Mouse (Mus musculus): ENCODE measurements at regions not wholly inside any gene's neighbourhood (a gene's known extent, or its start where the extent isn't known, plus 50 kb on each side); places are given as distances from the start of the nearest gene placed in this dataset.
A peak's percentile ranks its signal among the peaks of the same experiment; 100 is the strongest.

DNA sequence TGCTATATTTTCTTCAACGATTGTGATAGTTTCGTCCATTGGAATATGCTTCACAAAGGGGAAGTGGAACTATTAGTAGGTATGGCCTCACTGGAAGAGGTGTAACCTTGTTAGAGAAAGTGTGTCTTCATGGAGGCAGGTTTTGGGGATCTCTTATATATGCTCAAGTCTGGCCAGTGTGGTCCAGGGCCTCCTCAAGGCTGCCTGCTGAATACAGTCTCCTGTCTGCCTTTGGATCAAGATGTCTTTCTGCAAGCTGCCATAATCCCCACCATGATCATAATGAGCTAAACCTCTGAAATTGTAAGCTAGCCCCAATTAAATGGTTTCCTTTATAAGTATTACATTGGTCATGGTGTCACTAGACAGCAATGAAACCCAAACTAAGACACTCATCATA lies 384.3 kb downstream of the Btbd3 start:
- DNase-seq (ENCODE audit: inconsistent ontology term) = no peak

DNA sequence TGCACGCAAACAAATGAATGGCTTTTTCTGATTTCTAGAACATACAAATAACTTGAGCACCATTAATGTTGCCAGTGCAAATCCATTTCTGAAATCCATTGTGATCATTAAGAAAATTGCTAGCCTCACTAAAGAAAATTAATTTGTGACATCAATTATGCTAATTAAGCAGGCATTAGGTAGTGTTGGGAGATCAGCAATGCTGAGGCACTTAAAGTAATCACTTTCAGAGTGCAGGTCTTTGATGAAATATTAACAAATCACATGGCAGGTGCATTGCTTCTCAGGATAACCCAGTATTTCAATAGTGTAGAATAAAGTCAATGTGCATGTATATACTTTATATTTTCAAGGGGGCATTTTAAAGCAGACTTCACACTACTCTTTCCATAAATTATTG lies 385.0 kb downstream of the Btbd3 start:
- no peak for DNase-seq (ENCODE audit: inconsistent ontology term)

DNA sequence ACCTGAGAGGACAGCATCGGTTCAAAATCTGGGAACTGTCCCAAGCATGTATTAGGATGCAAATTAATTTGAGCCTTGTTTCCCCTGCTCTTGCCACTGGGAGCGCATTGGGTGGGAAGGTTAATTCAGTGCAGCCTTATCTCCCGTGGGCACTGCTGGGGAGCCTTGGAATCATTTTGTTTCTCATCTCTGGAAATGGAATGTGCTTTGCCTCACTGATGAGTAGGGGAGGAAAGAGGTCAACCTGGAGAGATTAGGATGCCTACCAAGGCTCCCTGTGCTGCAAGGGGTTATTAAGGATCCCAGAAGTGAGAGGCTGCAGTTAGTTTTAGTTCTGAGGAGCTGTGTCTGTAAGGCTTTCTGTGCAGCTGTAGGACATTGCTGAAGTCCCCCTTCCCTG lies 392.3 kb downstream of the Btbd3 start:
- no peak for DNase-seq (ENCODE audit: inconsistent ontology term)

DNA sequence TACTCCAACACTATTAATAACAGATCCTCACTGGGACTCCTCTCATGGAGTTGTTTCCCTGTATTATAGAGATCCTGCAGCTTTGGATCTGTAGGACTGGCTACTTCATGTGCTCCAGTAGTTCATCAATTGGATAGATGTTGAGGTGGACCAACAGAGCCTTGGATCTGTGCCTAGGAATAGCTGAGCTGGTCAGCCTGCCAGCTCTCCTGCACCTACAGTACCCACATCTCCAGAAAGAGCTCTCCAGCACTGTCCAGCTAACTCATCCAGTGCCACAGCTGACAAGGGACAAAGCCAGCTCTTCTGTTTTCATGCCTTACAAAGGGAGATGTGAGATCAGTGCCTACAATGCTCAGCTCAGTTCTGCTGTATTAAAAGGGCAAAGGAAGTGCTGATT lies 403.0 kb downstream of the Btbd3 start:
- DNase-seq (ENCODE audit: inconsistent ontology term) = peak; percentile 39

DNA sequence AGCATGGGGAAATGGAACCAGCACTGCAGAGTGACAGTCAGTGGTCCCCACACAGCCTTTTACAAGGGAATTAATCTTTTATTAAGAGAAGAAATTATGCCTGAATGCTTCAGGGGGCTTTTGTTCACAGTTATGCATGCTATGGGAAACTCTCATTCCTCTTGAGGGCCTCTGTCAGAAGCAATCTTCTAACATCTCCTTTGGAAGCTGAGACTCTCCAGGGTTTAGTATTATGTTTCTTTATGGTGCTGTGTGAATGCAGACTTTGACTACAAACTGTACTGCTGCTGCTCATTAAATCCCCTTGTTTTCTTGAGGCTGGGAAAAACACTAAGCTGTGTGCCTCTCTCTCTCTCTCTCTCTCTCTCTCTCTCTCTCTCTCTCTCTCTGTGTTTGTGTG lies 413.9 kb downstream of the Btbd3 start:
- DNase-seq (ENCODE audit: inconsistent ontology term) = no peak

DNA sequence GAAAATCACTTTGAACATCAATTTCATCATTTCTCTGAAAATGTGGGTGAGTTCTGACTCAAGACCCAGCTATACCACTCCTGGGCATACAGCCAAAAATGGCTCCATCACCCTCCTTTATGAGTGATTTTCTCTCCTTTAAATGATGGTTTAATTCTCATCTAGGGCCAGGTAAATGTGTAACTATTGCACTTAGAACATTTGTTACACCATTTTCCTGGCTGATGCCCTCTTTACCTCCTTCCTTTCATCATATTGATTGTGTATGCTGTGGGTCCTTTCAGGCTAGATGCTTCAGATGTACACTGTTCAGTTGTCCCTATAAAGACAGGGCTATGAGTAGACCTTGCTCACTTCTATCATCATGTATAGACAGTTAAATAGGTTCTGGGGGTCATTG lies 418.4 kb downstream of the Btbd3 start:
- no peak for DNase-seq (ENCODE audit: inconsistent ontology term)

DNA sequence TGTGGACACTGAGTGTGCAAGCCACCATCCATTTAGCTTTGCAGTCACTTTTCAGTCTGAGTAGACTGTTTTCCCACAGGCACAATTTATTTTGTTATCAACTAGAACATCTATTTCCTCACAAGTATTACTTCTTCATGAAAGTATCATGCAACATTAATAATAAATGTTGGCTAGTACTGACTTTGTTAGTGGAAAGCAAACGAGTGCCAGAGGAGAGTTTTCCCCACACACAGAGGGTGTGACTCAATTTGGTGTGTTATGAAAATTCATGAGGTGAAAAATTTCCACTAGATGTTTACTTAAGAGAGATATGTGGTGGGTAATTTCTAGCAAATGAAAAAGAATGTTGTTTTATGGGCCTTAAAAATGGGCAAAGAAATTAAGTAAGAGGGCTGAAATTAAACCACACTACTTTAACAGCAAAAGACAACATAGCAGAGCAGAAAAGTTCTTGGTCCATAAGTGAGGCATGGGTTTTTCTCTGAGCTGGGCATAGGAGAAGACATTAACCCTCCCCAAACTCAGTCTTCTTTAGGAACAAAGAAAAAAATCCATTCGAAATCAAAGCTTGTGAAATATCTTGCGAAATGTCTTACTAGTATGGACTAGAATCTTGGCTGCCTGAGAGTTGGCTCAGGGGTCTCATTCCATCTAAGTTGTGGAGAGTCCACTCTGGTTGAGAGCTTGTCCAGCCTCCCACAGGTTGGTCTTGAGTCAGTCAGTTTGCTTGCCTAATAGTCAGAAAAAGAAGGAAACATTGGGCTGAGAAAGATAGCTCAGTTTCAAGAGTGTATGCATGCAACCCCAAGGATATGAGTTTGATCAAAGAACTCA lies 419.1 kb downstream of the Btbd3 start:
- no peak for DNase-seq (ENCODE audit: inconsistent ontology term)

DNA sequence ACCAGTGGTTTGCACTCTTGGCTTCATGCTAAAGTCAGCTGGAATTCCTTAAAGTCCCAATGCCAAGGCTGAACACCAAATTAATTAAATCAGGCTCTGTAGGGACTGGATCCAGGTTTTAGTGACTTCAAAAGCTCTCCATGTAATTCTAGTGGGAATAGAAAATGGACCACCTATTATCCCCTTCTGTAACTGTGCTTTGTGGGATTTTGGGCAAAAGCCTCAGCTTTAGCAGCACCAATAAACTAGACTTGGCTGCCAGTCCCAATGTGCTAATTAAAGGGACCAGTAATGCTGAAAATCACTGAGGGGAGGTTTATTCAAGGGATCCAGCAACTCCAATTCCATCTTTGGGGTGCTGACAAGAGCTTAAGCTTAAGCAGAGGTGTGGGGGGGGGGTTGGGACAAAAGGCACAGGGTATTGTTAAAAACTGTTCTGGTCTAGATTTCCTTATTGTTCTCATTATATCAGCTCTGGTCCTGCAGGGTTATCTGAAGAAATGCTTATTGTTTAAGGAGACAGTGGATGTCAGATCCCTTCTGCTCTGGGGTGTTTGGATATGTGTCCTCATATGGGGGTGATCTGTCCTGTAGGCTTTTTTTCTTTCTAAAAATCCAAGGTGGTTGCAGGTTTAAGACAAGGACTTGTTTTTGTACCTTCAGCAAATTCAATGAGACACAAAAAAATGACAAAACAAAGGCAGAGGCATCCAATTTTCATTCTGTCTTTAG lies 431.9 kb downstream of the Btbd3 start:
- DNase-seq (ENCODE audit: inconsistent ontology term) = peak; percentile 3

DNA sequence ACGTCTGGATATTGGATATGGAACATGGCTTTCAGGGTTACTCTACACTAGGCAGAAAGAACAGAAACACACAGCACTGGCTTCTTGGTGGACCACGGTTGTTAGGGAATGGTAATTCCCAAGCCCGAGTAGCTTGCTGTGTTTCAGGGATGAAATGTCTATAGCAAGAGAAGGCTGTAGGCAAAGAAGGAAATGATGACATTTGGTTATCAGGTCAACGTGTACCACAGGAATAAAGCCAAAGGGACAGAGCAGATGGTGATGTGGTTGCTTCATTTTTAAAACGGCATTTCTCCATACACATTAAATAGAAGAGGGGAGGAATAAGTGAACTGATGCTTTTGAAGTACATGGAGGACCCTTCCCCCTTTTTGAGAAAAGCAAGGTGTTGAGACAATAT lies 433.1 kb downstream of the Btbd3 start:
- DNase-seq (ENCODE audit: inconsistent ontology term) = no peak

DNA sequence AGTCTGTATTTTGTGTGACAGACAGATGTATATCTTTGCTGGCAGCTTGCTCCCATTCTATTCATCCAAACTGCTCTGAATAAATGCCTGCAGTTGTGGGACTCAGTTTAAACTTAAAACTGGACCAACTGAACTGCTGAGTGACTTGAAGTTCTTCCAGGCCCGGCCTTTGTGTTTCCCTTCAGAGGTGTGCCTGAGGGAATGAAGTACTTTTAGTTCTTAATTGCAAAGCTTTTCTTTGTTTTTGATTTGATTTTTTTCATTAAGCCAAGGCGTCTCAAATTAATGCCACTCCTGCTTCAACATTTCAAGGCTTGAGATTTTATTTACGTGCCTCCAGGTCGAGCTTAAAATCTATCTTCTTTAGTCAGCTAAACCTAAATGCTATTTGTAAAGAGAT lies 446.4 kb downstream of the Btbd3 start:
- no peak for DNase-seq (ENCODE audit: inconsistent ontology term)

DNA sequence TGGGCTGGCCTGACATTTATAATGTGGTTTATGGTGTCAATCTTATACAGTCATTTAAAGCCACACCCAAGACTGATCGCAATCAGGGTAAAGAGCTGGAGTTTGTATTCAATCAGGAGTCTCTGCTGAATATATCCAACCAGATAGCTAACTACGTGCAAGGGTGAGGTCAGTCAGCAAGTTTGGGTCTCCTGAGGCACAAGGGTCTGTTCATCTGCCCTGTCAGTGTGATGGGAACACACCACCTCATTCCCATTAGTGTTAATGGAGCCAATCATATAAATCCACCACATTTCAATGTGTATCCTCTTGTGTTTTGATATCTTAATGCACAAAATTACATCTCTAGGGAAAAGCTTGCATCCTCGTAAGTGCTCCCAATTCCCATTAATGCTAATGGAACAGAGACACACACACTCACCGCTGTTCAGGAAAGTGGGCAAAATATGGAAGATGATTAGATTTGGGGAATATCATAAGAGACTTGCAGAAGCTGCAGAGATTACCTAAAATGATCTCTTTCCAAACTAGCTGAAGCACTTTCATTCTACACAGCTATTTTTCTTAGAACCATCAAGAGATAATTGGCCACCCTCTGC lies 447.7 kb downstream of the Btbd3 start:
- DNase-seq (ENCODE audit: inconsistent ontology term) = no peak

DNA sequence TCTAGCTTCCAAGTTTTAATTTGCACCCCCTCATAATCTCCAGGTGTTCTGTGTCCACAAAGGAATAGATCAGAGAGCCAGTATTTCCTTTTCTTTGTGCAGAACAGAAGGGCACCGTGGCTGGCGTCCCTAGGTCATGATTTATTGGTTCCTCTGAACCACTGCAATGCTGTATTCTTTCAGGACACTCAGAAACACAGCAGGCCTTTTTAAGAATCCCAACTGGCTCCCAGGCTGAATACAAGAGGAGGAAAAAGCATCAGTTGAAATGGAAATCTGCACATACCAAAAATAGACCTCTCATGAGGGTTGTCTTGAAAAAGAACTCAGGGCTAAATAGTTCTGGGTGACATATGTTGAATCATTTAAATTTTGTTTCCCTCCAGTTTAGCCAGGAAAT lies 452.4 kb downstream of the Btbd3 start:
- DNase-seq (ENCODE audit: inconsistent ontology term) = no peak

DNA sequence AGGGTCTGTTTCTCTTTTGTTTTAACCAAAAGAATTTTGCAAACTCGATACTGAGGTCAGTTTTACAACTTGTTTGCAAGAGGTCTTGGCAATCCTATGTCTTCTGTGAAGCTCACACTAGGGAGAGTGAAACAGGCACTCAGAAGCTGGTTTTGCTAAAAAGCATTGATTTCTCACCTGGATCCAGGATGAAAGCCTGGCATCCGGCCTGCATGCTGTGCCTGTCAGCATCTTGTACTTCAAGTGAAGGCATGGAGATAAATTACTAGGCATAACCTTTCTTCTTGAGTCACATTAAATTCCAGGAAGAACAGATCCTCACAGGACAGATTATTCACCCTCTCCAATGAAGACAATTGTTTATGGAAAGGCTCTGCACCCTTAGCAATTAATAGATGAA lies 477.5 kb downstream of the Btbd3 start:
- DNase-seq (ENCODE audit: inconsistent ontology term) = no peak

DNA sequence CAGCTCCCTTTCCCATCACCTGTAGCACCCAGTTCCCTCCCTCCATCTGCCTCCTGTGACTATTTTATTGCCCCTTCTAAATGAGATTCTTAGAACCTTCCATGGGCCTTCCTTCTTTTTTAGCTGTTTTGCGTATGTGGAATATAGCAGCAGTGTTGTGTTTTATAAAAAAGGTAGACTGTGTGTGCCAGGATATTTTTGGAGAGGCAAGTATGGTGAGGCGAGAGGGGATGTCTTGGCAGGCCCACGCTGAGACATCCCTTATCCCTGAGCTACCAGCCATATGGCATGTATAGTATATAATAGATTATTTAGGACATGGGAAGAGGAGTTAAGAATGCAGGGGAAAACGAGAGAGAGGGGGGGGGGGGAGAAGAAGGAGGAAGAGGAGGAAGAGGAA lies 488.4 kb downstream of the Btbd3 start:
- no peak for DNase-seq (ENCODE audit: inconsistent ontology term)

DNA sequence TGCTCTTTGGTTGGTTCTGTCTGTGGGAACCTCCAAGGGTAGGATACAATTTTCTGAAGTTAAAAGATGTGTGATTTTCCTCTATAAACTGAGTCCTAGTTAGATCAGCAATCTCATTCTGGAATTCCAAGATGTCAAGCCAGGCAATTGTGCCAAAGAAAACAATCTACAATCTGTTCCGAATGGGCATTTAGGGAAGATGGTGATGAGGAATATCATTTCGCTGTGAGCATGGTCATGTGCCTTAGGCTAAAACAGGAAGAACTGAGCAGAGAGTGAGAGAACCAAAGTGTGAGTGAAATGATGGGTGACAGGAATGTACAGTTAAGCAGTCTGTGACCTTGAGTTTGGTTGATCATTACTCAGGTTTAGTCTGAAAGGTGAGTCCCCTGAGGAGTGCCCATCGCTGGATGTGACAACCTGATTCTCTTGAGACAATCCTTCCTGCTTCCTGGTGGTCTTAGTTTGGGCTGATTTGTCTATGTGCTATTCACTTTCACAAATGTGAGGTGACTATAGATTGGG lies 504.1 kb downstream of the Btbd3 start:
- DNase-seq (ENCODE audit: inconsistent ontology term) = no peak

DNA sequence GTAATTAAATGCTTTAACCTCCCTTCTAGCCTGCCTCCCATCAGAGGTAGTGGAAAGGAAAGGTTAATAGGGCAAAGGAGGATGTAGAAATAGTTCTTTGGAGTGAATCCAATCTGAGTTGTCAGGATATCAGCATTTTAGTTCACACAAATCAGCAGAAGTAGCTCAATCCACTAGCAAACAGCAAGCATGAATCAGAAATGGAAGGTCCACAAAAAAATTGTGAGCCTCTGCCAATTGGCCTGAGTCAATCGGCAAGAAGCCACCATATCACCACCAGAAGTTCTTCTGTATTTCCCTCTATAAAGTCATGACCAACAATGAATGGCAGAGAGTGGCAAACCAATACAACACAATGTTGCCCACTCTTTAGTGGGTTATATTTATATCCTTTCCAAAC lies 505.0 kb downstream of the Btbd3 start:
- no peak for DNase-seq (ENCODE audit: inconsistent ontology term)

DNA sequence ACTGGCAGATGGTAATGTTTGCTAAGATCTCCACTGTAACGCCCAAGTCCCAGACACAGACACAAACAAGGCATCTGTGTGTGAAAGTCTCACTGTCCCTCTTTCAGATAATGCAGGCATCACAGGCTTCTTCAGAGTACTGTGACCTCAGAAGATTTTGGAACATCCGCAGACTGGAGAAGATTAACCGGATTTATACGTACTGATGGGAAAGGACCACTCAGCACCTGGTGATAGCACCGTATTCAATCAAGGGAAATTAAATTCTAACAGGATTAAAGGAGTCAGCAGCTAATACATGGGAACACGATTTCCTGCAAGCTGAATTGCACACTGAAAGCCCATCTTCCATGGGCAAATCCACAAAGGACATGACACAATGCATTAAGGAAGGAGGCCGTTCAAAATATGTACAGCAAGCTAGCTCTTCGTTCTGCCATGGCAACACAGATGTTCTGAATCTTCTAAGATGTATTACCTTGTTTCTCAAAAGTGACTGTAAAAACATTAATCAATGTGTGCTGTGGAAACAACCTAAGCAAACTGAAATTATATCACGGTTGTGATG lies 510.0 kb downstream of the Btbd3 start:
- DNase-seq (ENCODE audit: inconsistent ontology term) = no peak

DNA sequence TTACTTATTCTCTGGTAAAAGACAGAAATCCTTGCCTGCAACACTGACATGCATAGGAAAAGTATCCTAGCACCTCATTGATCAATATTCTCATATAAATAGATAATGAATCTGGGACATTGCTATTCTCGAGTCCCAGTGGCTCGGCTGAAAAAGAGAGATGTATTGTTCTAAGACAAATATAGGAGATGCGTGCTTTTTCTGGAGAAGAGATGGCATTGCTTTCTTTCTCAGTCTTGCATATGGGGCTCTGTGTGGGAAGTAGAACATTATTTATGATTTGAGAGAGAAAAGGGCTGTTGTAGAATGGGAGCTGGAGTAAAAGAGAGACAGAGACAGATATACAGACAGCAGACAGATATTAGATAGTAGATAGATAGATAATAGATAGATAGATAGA lies 527.4 kb downstream of the Btbd3 start:
- no peak for DNase-seq (ENCODE audit: inconsistent ontology term)

DNA sequence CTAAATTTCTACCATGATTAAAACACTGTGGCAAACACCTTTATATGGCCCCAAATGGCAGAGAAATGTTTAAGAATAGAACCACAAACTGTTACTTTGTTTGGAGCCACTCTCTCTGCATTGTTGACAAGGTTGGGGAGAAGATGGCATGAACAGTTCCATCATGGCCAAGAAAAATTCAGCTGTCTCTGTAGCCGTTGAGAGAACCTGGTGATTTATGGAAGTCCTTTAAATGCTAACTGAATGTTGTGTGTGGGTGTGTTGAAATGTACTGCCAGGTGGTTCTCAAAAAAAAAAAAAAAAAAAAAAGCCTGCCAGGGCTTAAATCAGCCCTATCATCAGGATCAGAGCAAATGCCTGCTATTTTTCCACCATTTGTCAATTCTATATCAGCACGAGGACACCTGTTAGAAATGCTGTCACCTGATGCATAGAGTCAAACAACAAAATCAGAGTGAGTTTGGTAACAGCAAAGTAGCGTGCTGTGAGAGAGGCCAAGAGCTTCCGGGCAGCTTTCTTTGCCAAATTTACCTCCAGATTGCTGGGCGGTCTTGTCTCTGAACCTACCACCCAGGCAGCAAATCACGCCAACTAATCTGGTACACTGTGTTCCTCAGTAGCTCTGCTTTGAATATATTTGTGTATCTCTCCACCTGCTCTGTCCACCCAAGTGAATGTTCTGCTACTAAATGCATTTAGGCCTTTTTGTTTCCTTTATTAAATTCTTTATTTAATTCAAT lies 536.5 kb downstream of the Btbd3 start:
- DNase-seq (ENCODE audit: inconsistent ontology term) = no peak

DNA sequence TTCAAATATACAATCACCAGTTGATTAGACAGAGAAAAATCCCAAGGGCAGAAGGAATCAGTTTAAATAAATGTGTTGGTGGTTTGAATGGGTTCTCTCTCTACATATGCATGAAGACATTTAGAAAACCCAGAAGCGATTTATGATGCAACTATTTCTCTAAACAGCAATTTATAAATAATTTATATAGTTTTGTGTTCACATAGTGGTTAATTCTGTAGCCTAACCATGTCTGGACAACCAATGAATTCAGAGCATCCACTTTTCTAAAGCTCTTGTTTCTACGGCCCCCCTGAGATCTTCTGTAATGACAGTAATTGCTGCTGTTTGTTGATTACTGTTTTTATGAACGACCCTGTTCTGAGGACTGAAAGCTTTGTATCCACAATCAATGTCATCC lies 549.8 kb downstream of the Btbd3 start:
- DNase-seq (ENCODE audit: inconsistent ontology term) = no peak

DNA sequence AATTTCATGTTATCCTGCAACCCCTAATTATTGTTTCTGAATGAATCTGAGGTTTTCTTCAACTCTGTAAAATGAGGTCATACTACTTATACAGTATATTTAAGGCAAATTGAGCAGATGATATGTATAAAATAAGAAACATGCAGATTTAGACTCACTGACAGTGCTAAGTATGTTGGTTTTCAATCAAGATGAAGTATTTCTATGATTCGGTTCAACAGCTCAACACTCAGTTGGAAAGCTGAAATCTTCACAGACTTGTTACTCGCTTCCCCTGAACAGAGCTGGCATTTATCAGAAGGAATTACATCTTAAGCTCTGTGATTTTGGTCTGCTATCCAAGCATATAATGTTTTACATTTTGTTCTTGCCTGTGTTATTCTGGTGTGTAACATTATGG lies 553.4 kb downstream of the Btbd3 start:
- no peak for DNase-seq (ENCODE audit: inconsistent ontology term)

DNA sequence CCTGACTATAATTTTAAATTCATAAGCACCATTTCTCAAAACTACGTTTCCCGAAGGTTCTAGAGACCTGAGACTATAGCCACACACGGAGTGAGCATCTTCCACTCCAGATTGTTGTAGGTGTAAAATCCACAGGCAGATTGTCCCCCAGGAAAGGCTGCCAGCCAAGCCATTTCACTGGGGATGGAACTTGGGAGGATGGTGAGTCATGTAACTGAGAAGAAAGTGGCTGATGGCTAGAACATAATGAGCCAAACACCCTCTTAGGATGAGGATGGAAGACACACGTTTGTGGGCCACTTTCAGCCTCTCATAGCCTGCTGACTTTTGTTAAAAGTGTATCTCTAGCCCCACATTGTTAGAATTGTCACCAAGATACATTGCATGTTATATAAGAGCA lies 564.1 kb downstream of the Btbd3 start:
- DNase-seq (ENCODE audit: inconsistent ontology term) = no peak
